Mouse (Mus musculus): ENCODE measurements around the gene Ear6. TPM values are rescaled to one million over a fixed set of nuclear protein-coding genes. Genes with fewer than 3 reads are reported as not detected.

Ear6 gene
- polyA plus RNA-seq, 1 experiment: not detected

DNA sequence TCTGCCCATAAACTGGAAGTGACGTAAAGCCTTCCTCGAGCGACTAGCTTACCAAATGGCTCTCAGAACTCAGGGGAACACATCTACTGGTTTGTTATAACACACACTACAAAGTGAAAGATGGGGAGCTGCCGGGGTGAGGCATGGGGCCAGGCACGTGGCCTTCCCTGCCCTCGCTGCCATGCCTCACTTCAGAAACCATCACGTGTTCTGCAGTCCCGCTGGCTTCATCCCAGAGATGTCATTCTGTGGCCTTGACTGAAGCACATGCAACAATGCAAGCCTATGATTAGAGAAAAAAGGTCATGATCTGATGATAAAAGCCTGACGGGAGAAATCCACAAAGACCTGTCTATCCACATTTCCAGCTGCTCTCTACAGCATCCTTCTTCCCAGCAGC lies 18.2 kb downstream of the Ear6 start:
- DNase-seq (ENCODE audit: low read depth): peak; percentile 7
- TF ChIP-seq CTCF (IDR thresholded peaks at IDR 0.05; ENCODE audit: borderline replicate concordance, extremely low read depth, insufficient read depth, insufficient read length): no peak
- TF ChIP-seq POLR2A (IDR thresholded peaks at IDR 0.05; ENCODE audit: borderline replicate concordance, extremely low read depth, insufficient read depth, insufficient read length, poor library complexity, severe bottlenecking): no peak

DNA sequence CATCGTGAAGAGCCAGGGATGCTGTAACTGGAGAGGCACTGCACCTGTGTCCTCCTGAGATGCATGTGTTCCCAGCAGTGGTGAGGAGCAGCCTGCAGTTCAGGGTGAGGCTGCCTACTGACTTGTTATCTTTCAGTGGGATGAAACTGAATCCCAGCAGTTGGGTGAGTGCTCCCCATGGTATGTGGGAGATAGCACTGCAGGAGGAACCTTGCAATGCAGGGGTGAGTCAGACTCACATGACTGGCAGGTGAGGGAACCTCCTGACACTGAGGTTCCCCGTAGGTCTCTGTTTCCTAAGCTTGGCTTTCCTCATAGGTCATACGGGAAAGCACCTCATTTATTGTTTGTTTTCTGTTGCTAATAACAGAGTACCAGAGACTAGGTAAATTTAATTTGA lies 24.0 kb downstream of the Ear6 start:
- TF ChIP-seq POLR2A (IDR thresholded peaks at IDR 0.05; ENCODE audit: borderline replicate concordance, extremely low read depth, insufficient read depth, insufficient read length, poor library complexity, severe bottlenecking) (no peak), CTCF (IDR thresholded peaks at IDR 0.05; ENCODE audit: borderline replicate concordance, extremely low read depth, insufficient read depth, insufficient read length) (no peak)
- no peak for DNase-seq (ENCODE audit: low read depth)

DNA sequence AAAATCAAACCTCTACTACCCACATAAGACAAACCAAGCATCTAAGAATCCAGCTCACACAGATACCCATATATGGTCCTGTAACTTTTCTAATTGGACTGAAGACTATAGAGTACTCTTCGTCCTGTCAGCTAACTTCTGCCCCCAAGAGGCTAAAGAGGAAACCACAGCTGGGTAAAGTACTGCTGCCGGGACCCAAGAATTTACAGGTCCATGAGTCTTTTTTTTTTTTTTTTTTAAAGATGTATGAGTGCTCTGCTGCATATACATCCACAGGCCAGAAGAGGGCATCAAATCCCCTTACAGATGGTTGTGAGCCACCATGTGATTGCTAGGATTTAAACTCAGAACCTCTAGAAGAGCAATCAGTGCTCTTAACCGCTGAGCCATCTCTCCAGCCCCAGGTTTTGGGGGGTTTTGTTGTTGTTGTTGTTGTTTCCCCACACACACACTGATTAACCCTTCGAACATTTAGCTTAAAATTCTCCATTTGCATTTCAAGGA lies 30.1 kb downstream of the Ear6 start:
- peak; percentile 90 for DNase-seq (ENCODE audit: low read depth)
- TF ChIP-seq POLR2A (IDR thresholded peaks at IDR 0.05; ENCODE audit: borderline replicate concordance, extremely low read depth, insufficient read depth, insufficient read length, poor library complexity, severe bottlenecking): no peak
- TF ChIP-seq CTCF (IDR thresholded peaks at IDR 0.05; ENCODE audit: borderline replicate concordance, extremely low read depth, insufficient read depth, insufficient read length): peak; percentile 34; the same call in 1 of the 2 replicates

DNA sequence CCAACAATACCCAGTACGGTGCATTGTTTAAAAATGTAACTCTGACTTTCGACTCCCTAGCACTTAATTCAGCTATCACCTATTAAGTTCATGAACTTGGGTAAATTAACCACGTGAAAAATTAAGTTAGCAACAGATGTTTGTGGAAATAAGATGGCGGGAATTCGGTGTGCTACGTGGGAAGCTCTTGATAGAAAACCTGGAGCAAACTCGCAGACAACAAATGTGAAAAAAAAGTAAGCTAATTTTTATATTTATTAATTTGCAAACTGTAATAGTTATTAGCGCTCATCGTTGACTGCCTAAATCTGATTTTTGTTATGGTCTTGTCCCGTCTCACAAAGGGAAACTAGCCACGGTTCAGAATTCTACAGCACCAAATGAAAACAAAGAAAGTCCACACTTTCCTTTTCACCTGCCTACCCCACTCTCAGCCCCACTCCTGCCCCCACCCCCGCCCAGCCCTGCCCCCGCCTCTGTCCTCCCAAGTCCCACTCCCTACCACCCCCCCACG lies 30.6 kb downstream of the Ear6 start:
- TF ChIP-seq POLR2A (IDR thresholded peaks at IDR 0.05; ENCODE audit: borderline replicate concordance, extremely low read depth, insufficient read depth, insufficient read length, poor library complexity, severe bottlenecking) (no peak), CTCF (IDR thresholded peaks at IDR 0.05; ENCODE audit: borderline replicate concordance, extremely low read depth, insufficient read depth, insufficient read length) (no peak)
- DNase-seq (ENCODE audit: low read depth): peak; percentile 70

DNA sequence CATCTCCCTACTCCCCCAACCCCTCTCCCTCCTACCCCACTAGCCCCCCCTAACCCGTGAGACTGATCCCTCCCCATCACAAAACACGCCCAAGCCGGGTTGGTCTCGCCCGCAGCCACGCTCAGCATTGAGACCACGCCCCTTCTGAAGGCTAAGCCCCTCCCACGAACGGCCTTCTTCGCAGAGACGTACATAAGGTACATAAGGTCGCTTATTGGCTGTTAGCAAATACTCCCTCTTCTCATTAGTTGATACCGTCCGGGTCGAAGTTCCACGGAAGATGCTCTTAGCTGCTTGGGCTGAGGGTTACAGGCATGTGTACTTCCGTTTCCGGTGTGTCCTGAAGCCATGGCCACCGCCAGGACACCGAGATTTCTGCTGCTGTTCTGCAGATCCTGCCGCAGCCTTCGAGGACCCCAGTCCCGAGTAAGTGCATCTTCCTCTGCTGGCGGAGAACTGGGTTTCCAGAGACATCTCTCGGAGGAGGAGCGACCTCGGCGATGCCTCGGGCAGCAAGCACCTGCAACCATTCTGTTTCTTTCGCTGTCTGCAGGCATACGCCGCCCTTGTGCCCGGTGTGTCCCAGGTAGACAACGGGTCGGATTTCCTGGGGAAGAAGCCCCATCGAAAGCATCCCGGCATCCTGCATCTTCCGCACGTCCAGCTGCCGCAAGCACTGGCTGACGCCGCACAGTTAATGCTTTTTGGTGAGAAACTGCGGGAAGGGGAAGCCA lies 31.3 kb downstream of the Ear6 start, which contains the start of gene Mettl17:
TSS of gene Mettl17 (plus strand) at position 245 of the 734 bp plus-strand sequence.
- peak; percentile 99 for DNase-seq (ENCODE audit: low read depth)
- peak; percentile 40; the same call in 1 of the 2 replicates for TF ChIP-seq POLR2A (IDR thresholded peaks at IDR 0.05; ENCODE audit: borderline replicate concordance, extremely low read depth, insufficient read depth, insufficient read length, poor library complexity, severe bottlenecking)
- TF ChIP-seq CTCF (IDR thresholded peaks at IDR 0.05; ENCODE audit: borderline replicate concordance, extremely low read depth, insufficient read depth, insufficient read length): no peak

DNA sequence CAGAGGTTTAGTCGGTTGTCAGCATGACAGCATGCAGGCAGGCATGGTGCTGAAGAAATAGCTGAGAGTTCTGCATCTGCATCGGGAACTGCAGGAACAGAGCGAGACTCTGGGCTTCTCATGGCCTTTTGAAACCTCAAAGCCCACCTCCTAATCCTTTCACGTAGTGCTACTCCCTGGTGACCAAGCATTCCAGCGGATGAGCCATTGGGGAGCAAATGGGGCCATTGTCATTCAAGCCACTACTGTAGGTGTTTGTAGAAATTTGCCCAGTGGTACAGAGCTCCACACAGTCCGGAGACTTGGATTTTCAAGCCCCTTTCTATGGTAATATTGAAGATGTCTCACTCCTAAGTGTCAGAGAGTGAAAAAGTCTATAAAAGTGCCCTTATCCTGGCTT lies 32.6 kb downstream of the Ear6 start:
- TF ChIP-seq CTCF (IDR thresholded peaks at IDR 0.05; ENCODE audit: borderline replicate concordance, extremely low read depth, insufficient read depth, insufficient read length) (no peak), POLR2A (IDR thresholded peaks at IDR 0.05; ENCODE audit: borderline replicate concordance, extremely low read depth, insufficient read depth, insufficient read length, poor library complexity, severe bottlenecking) (no peak)
- DNase-seq (ENCODE audit: low read depth): no peak

DNA sequence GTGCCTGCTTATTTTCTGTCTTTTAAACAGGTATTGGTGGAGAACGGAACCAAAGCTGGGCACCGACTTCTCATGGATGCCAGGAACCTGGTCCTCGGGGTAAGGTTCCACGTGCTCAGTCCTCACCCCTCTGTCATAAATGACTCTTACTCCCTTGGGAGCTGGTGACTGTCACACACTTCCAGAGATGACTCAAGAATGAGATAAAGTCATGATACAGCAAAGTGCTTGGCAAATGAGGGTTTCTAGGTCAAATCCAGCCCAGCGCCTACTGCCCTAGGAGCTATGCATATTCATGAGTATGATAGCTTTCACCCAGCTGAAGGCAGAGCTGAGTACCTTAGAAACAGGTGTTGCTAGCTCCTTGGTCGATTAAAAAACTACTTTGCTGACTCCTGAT lies 36.3 kb downstream of the Ear6 start:
- TF ChIP-seq POLR2A (IDR thresholded peaks at IDR 0.05; ENCODE audit: borderline replicate concordance, extremely low read depth, insufficient read depth, insufficient read length, poor library complexity, severe bottlenecking) (no peak), CTCF (IDR thresholded peaks at IDR 0.05; ENCODE audit: borderline replicate concordance, extremely low read depth, insufficient read depth, insufficient read length) (no peak)
- DNase-seq (ENCODE audit: low read depth): no peak

DNA sequence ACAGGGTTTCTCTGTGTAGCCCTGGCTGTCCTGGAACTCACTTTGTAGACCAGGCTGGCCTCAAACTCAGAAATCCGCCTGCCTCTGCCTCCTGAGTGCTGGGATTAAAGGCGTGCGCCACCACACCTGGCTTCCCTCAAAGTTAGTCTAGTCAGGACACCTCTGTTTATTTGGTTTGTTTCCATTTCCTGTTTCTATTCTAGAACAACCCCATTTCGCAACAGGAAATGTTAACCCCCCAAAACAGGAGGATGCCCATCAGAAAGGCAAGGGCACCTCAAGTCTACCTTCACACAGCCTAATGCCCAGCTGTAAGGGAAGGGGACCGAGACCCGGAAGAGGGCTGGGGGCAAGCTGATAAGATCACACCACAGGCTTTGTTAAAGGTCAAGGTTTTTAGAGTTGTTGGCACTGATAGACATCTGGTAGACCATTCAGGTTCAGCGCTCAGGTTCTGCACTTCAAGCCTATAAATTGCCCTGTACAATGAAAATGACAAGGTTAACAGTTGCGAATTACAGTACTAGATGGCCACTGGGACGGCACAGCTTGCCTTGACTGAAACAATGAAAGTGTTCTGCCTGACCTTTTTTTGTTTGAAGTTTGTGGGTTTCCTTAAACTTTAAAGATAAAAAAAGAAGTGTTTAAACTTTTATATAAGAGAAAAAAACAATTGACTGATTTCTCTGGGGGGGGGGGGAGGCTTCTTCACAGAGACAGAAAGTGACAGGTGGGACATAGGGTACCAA lies 38.9 kb downstream of the Ear6 start, which contains the start of gene Slc39a2:
TSS of gene Slc39a2 (plus strand) at position 699 of the 749 bp plus-strand sequence.
- TF ChIP-seq POLR2A (IDR thresholded peaks at IDR 0.05; ENCODE audit: borderline replicate concordance, extremely low read depth, insufficient read depth, insufficient read length, poor library complexity, severe bottlenecking) (no peak), CTCF (IDR thresholded peaks at IDR 0.05; ENCODE audit: borderline replicate concordance, extremely low read depth, insufficient read depth, insufficient read length) (no peak)
- DNase-seq (ENCODE audit: low read depth): no peak

DNA sequence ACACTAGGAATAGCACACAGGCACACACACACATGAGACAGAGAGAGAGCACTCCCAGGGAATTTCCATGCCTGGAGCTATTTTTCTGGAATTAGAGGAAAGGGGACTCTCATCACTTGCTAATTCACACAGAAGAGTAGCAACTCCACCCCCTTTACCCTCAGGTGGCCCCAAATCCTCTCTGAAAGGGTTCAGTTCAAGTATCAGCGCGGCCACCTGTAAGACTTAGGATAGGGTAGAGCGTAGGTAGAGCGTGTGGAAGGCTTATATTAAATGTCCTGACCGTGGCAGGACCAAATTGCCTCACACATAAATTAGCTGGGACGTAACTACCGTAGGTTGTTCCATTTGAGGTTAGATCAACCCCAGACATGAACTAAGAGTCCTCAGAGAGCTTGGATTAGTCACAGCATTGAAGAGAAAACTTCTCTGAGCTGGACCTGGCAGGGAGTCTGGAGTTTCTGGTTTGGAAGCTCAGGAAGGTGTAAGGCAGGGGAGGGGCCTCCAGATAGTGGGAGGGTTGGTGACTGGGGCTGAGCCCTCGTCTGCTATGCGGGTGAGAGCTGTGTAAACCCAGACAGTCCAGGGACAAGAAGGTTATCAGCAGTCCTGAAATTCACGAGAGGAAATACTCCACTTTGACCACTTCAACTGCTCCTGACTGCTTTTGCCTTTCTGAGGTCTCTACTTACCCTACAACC lies 39.7 kb downstream of the Ear6 start:
- TF ChIP-seq POLR2A (IDR thresholded peaks at IDR 0.05; ENCODE audit: borderline replicate concordance, extremely low read depth, insufficient read depth, insufficient read length, poor library complexity, severe bottlenecking): no peak
- DNase-seq (ENCODE audit: low read depth): no peak

DNA sequence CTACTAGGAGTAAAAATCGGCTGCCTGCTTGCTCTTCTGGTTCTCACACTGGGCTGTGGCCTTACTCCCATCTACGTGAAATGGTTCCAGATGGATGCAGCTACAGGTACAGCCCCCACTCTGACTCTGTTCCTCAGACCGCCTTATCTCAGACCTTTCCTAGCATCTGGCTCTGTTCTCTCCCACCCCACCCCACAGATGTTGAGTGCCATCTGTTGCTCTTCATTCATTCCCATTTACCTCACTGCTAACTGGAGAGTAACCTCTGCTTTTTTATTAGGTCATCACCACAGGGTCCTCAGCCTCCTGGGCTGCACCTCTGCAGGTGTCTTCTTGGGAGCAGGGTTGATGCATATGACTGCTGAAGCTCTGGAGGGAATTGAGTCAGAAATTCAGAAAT lies 40.3 kb downstream of the Ear6 start:
- no peak for TF ChIP-seq POLR2A (IDR thresholded peaks at IDR 0.05; ENCODE audit: borderline replicate concordance, extremely low read depth, insufficient read depth, insufficient read length, poor library complexity, severe bottlenecking)
- no peak for TF ChIP-seq CTCF (IDR thresholded peaks at IDR 0.05; ENCODE audit: borderline replicate concordance, extremely low read depth, insufficient read depth, insufficient read length)
- DNase-seq (ENCODE audit: low read depth): no peak

DNA sequence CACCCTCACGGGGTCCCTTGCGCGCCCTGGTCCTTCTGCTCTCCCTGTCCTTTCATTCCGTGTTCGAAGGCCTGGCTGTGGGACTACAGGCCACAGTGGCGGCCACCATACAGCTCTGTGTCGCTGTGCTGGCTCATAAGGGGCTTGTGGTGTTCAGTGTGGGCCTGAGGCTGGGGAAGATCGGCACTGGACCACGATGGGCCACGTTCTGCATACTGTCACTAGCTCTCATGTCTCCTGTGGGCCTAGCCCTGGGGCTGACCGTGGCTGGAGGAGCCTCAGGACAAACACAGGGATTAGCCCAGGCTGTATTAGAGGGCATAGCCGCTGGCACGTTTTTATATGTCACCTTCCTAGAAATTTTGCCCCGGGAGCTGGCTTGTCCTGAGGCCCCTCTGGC lies 41.6 kb downstream of the Ear6 start:
- no peak for DNase-seq (ENCODE audit: low read depth)
- TF ChIP-seq POLR2A (IDR thresholded peaks at IDR 0.05; ENCODE audit: borderline replicate concordance, extremely low read depth, insufficient read depth, insufficient read length, poor library complexity, severe bottlenecking) (no peak), CTCF (IDR thresholded peaks at IDR 0.05; ENCODE audit: borderline replicate concordance, extremely low read depth, insufficient read depth, insufficient read length) (no peak)

All from brain, embryonic 14.5 days (tissue).